Mouse (Mus musculus) urinary bladder, adult 18-20 months (tissue): Measurements from ENCODE around the gene Relb.
"Not testable (repeated sequence)": the region's sequence is repeated elsewhere in the genome, so short reads cannot be mapped to it uniquely, and the experiment has no call there.

Experiments
- DNase-seq, 2 experiments: peaks; one replicate each; pipeline ENCODE4 v3.0.0; 2022; ENCODE audit warnings: low spot score in 2 of 2, mixed read lengths in 2 of 2

The Relb gene

DNA sequence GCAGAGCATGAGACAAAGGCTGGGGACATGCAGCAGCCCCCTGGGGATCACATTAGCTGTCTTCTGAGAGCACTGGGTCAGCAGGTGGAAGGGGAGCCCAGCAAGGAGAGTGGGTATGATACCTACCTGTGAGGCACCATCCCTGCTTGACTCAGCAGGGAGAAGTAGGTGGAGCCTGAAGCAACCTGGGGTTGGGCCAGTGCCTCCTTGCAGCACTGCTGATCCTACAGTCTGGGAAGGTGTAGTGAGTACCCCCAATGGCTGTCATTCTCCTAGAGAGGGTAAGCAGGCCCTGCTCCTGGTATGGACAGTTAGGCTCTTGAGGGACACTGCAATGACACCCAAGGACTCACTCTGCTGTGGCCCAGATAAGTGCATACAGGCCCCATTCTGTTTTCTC, 3.0 kb upstream of the Relb start:
- DNase-seq = no peak

GRCm38 (mm10) chr7:19628536-19629360, 490 bp downstream of the Relb start:
- DNase-seq = peak; percentile 94 to 97

DNA sequence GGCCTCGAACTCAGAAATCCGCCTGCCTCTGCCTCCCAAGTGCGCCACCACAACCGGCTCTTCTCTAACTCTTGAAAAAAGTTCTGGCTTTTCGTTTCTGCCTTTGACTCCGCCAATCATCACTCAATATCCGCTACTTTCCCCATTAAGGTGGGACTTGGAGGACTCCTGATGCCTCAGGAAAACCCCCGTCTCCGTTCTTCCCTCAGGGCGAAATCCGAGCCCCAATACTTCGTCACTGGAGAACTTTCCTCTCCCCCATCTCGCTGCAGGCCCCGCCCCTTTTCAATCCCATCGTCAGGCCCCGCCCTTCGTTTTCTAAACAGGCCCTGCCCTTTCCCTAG, 1.1 kb downstream of the Relb start:
- DNase-seq = no peak

DNA sequence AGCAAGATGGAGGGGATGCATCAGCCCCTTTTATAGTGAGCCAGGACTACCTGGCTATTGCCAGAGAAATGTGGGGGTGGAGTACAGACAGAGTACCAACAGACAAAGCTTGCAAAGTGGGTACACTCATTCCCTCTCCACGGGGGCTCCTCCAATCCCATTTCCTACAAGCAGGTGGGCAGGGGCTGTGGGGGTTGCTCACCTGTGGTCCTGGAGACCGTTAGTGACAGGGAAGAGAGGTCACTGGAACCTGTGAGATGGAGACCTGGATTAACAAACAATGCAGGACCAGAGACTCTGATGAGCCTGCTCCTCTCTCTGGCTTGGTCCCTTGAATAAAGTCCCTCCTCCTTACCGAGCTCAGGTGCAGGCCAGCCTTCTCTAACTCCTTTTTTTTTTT, 1.5 kb downstream of the Relb start:
- DNase-seq = no peak

- no peak for DNase-seq
Observed at GRCm38 (mm10) chr7:19623433-19623832, 5.8 kb downstream of the Relb start.

- DNase-seq = no peak
Observed at GRCm38 (mm10) chr7:19622241-19622640, 7.0 kb downstream of the Relb start.

- DNase-seq = no peak
Observed at GRCm38 (mm10) chr7:19620811-19621210, 8.4 kb downstream of the Relb start.

DNA sequence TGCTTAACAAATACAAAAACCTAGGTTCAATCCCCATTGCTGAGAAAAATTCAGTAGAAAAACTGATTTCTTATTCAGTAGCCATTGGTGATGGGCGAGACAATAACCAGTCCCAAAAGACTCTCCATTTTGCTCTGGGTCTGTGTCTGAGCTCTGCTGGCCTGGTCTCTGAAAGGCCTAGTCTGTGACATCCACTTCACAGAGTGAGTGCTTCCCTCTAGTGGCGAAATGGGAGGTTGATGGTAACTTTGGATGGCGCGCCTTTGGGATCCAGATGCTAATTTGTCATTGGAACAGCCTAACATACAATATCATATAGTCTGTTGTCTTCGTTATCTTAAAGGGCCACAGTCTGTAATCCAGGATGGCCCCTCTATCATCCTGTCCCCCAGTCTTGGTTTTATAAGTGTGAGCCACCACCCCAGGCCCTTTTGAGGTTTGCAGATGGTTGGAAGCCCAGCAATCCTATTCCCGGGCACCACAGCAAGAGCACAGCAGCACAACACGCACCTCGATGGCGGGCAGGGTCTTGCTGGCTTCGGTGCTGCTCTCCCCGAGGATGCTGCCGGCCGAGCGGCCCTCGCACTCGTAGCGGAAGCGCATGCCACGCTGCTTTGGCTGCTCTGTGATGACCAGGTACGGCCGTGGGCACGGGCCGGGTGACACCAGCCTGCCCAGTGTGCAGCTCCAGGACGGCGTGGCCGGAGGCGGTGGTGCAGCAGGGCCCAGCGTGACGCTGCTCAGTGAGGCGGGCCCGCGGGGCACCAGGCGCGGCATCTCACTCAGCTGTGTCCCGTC, 10.0 kb downstream of the Relb start:
- DNase-seq = peak; percentile 43 to 53

- DNase-seq = no peak
Observed at GRCm38 (mm10) chr7:19615036-19615577, 14.1 kb downstream of the Relb start.

GRCm38 (mm10) chr7:19610969-19611368, 18.3 kb downstream of the Relb start:
- no peak for DNase-seq

DNA sequence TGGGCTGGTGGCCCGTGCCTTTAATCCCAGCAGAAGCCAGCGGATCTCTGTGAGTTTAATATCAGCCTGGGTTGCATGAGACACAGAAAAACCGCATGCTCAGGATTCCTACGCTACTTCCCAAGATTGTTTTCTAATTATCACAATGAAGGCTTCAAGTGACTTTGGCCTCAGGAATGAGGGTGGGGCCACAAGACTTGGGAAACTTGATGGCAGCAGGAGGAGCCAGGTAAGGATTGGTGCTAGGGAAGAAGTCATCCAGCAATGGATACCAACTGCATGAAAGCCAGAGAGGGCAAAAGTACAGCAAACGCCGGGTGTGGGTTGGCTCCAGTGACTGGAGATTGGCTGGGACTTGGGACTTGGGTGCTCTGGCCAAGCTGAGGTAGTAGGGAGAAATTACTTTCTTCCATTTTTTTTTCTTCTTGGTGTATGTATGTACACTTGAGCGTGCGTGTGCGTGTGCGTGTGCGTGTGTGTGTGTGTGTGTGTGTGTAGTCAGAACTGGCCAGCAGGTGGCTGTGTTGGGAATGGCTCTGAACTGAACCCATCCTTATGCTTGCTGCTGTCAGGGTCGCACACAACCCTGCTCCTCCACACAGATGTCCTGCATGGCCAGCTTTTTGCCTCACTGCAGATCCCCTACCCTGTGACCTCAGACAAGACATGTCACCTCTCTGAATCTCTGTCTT, 19.5 kb downstream of the Relb start:
- DNase-seq = no peak

DNA sequence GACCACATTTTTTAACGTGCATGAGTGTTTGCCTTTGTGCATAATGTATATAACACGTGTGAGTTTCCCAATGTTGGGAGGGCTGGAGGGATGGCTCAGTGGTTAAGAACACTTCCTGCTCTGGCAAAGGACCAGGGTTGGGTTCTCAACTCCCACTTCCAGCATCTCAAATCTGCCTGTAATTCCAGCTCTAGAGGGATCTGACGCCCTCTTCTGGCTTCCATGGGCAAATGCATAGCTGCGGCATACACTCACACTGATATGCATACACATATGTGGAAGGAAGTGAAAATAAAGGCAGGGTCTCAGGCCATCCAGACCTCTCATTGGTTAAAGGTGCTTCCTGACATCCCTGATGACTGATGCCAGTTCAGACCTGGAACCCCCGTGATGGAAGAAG, 21.9 kb downstream of the Relb start:
- DNase-seq = no peak

DNA sequence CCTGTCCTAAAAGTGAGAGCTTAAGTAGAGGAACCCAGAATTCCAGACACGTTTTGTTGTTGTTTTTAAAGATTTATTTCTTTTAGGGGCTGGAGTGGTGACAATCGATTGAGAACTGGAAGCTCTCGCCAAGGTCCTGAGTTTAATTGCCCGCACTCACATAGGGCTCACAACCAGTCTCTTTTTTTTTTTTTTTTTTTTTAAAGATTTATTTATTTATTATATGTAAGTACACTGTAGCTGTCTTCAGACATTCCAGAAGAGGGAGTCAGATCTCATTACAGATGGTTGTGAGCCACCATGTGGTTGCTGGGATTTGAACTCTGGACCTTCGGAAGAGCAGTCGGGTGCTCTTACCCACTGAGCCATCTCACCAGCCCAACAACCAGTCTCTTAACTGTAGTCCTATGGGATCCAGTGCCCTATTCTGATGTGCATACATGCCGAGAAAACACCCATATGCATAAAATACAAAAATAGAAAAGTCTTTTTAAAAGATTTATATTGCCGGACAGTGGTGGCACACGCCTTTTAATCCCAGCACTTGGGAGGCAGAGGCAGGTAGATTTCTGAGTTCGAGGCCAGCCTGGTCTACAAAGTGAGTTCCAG, 24.5 kb downstream of the Relb start:
- DNase-seq = not testable (repeated sequence)

DNA sequence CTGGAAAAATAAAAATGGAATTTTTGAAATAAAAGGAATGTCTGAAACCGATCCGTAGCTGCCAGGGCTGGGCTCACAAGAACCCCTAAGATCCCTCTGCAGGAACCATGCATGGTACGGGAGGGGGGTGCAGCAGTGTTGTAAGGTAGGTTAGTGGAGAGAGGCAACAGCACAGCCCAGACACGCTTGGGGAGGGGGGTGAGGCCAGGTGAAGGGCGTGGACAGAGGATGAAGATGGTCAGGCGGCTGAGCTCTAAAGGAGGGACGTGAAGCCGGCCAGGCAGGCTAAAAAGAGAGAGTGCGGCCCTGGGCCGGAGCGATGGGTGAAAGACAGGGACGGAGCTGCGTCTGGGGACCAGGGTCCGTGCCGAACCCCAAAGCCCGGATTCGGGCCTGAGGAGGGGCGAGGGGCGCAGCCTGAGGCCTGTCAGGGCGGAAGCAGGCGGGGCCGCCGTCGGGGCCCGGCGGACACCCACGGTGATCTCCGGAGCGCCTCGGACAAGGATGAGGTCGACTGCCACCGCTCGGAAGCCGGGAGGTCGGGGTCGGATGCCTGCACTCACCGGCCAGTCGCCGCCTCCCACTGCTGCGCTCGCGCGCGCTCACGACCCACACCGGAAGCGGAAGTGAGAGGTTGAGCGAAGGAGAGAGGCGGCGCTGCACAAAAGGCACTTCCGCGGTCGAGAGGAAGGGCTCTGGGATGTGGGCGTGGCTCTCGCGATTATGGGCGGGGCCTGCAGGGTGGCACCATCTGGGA, 25.2 kb downstream of the Relb start, which contains the start of gene Clasrp:
Clasrp (minus strand) TSS at position 638 of the 757 bp plus-strand sequence.
- peak; percentile 95 for DNase-seq

- no peak for DNase-seq
Observed at GRCm38 (mm10) chr7:19603055-19603454, 26.2 kb downstream of the Relb start.

- DNase-seq = no peak
Observed at GRCm38 (mm10) chr7:19600562-19600961, 28.7 kb downstream of the Relb start.

DNA sequence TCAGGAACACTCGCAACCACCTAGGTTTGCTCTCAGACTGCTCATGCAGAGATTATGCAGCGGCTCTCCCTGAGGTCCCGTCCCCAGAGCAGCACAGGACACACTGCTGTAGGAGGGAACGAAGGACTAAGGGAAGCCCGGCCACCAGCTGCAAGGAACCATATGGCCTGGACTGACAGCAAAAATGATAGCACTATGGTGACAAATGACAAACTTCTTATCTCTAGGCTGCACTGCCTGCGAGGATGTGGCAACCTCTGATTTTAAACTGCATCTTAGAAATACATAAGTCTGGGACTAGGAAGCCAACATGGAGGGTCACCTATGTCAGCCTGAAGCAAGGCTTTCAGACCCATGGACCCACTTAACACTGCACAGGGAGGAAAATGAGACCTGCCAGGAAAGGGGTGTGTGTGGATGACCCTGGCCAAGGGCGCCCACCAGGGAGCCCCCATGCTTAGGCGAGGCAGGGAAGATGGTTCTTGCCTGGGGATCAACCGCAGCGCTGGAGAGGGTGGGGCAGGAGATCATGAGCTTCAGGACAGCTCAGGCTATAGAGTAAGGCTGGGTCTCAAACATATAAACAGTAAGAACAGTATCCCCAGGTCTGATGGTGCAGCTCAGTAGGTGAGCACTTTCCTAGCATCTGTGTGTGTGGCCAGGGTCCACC, 36.0 kb downstream of the Relb start:
- no peak for DNase-seq

- DNase-seq = peak; percentile 34 to 50
Observed at GRCm38 (mm10) chr7:19589917-19590316, 39.3 kb downstream of the Relb start.

GRCm38 (mm10) chr7:19589207-19589606, 40.0 kb downstream of the Relb start:
- peak in 1 of 2 experiments; percentile 37 for DNase-seq

- no peak for DNase-seq
Observed at GRCm38 (mm10) chr7:19586269-19586668, 43.0 kb downstream of the Relb start.
